Mouse (Mus musculus) testis, adult 2 months (tissue): ENCODE data around the gene Mcm5.

Experiments used
- CTCF ChIP-seq: fragments of 200-500 bp; IDR thresholded peaks from 2 replicates; pipeline ENCODE4 v1.5.1; 2012; ENCODE audit warnings: low read depth, mild to moderate bottlenecking, inconsistent platforms, low read length, moderate library complexity; ENCODE audit not compliant: control insufficient read depth, insufficient read depth, insufficient replicate concordance
- POLR2A ChIP-seq: fragments of 200-500 bp; IDR thresholded peaks from 2 replicates; pipeline ENCODE4 v1.6.1; 2012; ENCODE audit warnings: low read depth, mild to moderate bottlenecking, inconsistent platforms, low read length, moderate library complexity; ENCODE audit not compliant: control insufficient read depth

DNA sequence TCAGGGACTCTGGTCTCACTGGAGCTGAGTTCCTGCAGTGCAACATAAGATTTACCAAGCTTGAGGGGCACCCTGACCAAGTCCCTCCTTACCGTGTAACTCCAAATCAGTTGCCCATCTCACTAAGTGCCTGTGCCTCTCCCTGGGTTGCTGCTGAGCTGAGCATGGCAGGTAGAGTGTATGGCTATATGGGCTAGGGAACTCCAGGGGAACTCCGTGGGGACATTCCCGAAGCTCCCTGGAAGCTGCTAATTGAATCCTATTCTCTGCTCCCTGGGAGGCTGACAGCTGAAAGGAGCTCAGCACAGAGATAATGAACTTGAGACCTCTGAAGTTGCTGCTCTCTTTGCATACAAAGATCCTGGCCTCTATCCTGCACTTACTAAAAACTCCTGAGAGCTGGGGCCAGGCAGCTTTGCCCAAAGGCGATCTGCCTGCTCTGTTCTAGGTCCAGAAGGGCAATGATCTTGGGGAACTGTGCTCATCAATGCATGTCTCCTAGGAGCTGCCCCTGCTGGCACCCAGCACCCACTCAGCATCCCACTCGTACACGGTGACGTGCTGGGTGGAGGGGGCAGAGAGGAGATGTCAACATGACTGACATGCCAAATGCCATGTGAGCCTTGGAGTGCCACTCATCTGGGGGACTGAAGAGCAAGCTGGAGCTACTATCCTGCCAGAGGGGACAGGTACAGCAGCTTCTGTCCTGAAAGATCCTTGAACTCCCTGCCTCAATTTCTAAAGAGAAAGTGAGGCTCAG, 48.3 kb downstream of the Mcm5 start:
- TF ChIP-seq CTCF (no peak), POLR2A (no peak)
